Mouse (Mus musculus) mature B cell (primary cell): Measurements from ENCODE around the gene Tmem30b.
"Not testable (repeated sequence)": the region's sequence is repeated elsewhere in the genome, so short reads cannot be mapped to it uniquely, and the experiment has no call there.

Source experiments
- in situ Hi-C: fragments of 300-500 bp; cut with MboI; formaldehyde crosslinking; loops from 2 replicates; pipeline ENCODE4 v1.14.3; 2019

Gene Tmem30b

DNA sequence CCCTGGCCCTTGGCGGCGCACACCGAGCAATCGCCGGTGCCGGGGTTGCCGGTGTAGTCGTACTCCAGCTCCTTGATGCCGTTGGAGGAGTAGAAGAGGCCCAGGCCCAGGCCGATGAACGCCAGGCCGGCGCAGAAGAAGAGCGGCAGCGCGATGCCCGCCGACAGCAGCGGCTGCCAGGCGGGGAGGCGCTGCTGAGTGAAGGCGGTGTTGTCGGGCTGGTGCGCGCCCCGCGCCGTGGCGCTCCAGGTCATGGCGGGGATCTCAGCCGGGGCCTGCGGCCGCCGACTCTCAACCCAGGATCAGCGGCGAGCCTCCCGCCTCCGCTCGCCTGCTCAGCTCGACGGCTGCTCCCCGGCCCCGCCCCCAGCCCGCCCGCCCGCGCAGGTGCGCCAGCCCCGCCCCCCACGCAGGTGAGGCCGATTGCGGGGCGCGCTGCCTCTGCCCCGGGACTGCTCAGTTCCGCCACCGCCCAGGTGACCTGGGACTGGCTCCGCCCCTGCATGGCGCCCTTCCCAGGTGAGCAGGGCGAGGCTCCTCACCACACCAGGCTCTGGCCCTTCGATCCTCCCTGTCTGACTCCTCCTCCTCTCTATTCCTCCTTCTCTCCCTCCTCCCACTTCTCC, at the start of gene Tmem30b:
Gene Tmem30b (minus strand): TSS at position 307 of the 626 bp plus-strand sequence.
- in situ Hi-C loops, result no loop called here

DNA sequence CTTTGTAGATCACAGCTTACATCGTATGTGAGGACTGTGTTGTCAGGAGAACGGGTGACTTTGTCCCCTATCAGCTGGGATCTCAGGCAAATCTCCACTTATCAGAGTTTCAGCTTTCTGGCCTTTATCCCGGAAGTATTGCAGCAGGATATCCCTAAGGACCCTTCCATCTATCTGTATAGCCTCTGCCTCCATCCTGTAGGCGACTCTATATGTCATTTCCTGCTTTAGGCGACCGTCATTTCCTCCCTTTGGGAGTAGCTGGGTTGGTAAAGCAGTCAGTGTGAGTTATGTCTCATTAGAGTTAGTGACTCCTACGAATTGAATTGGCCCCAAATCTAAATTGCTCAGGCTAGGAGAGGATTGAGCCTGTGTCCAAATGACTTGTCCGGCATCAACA, 49.0 kb upstream of the Tmem30b start:
- in situ Hi-C loops, result no loop called here

DNA sequence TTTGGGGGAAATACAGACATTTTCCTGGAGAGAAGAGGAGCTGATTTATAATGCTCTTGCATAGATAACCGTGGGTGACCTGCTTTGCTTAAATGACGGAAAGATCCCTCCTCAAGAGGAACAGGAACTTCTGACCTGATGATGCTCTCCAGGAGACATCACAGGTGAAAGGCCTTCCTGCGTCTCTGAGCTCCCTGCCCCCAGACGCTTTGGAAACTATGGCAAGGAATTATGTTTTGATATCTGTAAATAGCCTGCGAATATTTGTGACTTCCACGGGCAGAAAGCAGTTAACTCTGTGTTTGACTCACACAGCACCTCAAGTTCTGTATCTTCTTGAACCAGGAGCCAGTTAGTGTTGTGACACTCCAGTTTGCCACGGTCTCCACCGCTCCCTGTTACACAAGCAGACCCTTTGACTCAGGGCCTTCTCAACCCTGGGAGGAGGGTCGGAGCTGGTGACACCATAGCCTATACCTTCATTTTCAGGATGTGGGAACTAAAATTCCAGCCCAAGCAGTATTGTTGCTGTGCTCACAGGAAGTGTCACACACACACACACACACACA, 48.1 kb upstream of the Tmem30b start:
- in situ Hi-C loops, result no loop called here

DNA sequence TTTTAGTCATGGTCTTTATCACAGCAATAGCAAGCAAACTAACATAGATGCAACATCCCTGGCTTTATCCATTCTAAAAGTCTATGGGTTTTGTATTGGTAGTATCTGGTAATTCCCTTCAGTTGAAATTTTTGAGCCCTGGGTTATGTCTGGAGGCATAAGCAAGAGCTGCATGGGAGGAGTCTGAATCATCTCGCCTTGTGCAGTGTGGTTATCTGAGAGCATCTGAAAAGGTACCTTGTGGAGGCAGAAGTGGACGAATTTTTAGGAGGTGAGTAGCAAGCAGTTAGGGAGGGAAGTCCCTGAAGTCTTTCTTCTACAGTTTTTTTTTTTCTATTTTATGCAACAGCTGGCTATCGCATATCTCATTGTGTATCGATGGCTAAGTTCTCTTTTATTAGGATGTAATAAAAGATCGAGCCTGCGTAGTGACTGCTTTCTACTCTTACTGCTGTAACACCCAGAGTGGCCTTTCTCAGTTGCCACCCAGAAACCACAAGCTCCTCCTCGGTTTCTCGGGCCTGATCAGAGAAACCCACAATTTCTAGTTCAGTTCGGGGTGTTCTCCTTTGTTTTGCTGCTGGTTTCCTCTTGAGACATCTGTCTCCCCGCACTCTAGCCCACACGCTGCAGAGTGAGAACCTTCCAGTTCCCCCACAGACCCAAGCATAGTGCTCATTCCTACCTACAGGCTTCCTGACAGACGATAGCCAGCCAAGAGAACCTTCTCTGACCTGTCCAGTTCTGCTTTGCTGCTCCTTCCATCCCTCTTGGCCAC, 47.0 kb upstream of the Tmem30b start:
- in situ Hi-C loops, result no loop called here

GRCm38 (mm10) chr12:73591625-73592024, 45.4 kb upstream of the Tmem30b start:
- in situ Hi-C loops, result no loop called here

DNA sequence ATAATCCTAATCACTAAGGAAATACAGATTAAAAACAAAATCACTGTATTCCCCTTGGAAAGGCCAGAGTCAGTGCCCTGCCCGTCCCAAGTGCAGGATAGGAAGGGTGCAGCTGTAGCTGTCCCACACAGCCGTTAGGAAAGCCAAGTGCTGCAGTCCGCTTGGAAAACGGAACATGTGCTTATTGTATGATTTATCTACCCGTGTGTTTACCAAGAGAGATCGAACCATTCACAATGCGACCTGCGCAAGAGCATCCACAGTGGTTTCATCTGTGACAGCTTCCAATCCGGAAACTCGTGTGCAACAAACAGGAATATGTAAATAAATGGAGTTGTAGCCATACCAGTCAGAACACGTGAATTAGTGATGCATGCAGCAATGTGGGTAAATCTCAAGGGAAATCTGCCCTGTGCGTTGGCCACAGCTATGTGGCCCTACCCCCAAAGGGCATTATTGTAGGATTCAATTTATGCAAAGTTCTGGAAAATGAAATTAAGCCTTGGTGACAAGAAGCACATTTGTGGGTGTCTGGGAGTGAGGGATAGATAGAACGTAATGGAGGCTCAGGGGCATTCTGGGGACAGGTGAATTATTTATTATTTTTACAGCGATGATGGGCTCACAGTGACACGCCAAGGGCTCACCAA, 44.6 kb upstream of the Tmem30b start:
- in situ Hi-C loops, result no loop called here

DNA sequence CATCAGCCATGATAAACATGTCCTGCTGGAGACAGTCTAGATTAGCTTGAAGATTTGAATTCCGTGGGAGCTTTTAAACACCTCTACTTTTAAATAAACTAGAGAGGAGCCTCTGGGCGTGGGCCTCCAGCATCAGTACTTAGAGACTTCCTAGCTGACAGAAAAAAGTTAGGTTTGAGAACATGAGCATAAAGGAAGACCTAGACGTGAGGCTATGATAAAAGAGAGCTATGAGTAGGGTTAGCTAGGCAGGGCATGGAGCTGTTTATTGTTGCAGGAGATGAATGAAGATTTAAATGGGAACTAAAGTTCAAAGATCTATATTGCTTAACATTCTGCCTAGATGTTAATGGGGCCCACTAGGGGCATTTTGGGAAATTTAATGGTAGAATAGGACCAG, 41.1 kb upstream of the Tmem30b start:
- in situ Hi-C loops, result no loop called here

- in situ Hi-C loops, result no loop called here
Observed at GRCm38 (mm10) chr12:73585850-73586249, 39.7 kb upstream of the Tmem30b start.

- in situ Hi-C loops, result no loop called here
Observed at GRCm38 (mm10) chr12:73585241-73585801, 39.1 kb upstream of the Tmem30b start.

DNA sequence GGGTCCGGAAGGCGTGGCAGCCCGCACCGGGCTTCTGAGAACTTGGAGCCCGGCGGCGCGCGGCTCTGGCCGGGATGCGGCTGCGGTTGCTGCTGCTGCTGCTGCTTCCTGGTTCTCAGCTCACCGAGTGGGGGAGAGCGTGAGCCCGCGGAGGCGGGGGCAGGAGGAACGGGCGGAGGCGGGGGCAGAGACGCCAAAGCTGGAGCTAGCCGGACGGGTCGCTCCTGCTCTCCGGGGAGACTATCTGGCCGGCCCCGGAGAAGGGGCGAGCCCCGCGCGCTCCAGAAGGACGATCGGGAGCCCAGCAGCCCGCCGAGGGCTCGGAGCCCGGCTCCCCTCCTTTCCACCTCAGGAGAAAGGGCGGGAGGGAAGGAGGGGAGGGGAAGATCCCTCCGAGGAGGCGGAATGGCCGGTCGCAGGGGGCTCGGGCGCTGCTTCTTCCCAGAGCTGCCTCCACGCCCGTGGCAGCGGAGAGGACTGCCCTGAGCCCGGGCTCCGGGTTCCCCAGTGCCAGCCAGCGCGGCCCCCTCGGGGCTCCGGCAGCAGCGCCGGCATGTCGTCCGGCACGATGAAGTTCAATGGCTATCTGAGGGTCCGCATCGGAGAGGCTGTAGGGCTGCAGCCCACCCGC, 38.5 kb upstream of the Tmem30b start, which contains the start of gene Prkch:
Gene Prkch (plus strand): TSS at position 187 of the 631 bp plus-strand sequence.
- in situ Hi-C loops, result no loop called here

GRCm38 (mm10) chr12:73583813-73584609, 37.8 kb upstream of the Tmem30b start:
- in situ Hi-C loops, result no loop called here

- in situ Hi-C loops, result no loop called here
Observed at GRCm38 (mm10) chr12:73583318-73583717, 37.1 kb upstream of the Tmem30b start.

- in situ Hi-C loops, result no loop called here
Observed at GRCm38 (mm10) chr12:73580811-73581210, 34.6 kb upstream of the Tmem30b start.

DNA sequence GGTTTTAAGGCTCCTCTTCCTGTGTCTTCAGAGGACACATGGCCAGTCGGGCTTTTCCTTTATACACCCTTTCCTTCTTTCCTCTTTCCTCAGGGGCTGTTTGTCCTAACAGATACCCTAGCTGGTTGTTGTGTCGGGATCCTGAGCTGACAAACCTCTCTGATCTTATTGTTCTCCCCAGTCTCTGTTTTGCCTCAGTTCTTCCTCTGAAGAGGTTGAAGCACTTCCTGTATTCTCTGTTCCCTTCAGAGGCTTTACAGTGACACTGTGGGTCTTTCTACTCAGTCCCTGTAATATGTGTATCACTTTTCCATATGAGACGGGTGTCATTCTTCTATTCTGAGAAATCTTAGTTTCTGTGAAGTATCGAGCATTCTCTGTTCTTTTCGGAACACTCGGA, 31.9 kb upstream of the Tmem30b start:
- in situ Hi-C loops, result no loop called here

GRCm38 (mm10) chr12:73574632-73575031, 28.4 kb upstream of the Tmem30b start:
- in situ Hi-C loops, result no loop called here

- in situ Hi-C loops, result no loop called here
Observed at GRCm38 (mm10) chr12:73565620-73565969, 19.4 kb upstream of the Tmem30b start.

- in situ Hi-C loops, result no loop called here
Observed at GRCm38 (mm10) chr12:73564795-73565619, 18.8 kb upstream of the Tmem30b start.

GRCm38 (mm10) chr12:73564176-73564575, 18.0 kb upstream of the Tmem30b start:
- in situ Hi-C loops, result no loop called here

GRCm38 (mm10) chr12:73563122-73563521, 16.9 kb upstream of the Tmem30b start:
- in situ Hi-C loops, result not testable (repeated sequence)

DNA sequence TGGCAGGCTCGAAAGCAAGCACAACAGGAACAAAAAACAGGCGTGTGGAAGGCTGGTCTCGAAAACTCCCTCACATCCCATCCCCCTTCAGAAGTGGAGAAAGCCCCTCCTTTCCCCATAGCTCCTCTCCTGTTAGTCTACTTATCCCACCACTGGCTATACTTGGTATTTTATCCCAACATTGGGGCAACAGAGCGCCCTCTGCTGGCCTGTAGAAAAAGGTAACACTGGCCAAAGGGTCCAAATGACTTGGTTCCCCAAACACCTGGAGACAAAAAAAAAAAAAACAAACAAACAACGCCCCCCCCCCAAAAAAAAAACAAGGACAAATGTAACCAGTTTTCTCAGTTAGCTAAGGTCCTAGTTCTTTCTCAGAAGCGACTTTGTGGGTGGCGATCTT, 13.9 kb upstream of the Tmem30b start:
- in situ Hi-C loops, result no loop called here
